Mouse (Mus musculus) embryonic facial prominence, embryonic 12.5 days (tissue): ENCODE results near the gene Ndfip2. TPM values are rescaled to one million over a fixed set of nuclear protein-coding genes. Genes with fewer than 3 reads are reported as not detected.

Source experiments
- ATAC-seq: fragments of 200-750 bp; cut with Nextera tagmentation; 2 replicates; pipeline ENCODE4 v1.8.0; 2017; ENCODE audit not compliant: insufficient number of reproducible peaks, insufficient read depth, low FRiP score, low TSS enrichment
- H3K27ac ChIP-seq: fragments of 300-500 bp; sonication (generic); 2 replicates; pipeline ENCODE4 v1.5.1; 2016; ENCODE audit warnings: mild to moderate bottlenecking
- H3K27me3 ChIP-seq: fragments of 300-500 bp; sonication (generic); 2 replicates; pipeline ENCODE4 v1.6.1; 2016; ENCODE audit warnings: mild to moderate bottlenecking, moderate library complexity
- H3K36me3 ChIP-seq: fragments of 300-500 bp; sonication (generic); 2 replicates; pipeline ENCODE4 v1.6.1; 2016; ENCODE audit warnings: mild to moderate bottlenecking
- H3K4me1 ChIP-seq: fragments of 300-500 bp; sonication (generic); 2 replicates; pipeline ENCODE4 v1.6.1; 2016
- H3K4me2 ChIP-seq: fragments of 300-500 bp; sonication (generic); replicated peaks from 2 replicates; pipeline ENCODE4 v1.6.1; 2016; ENCODE audit warnings: mild to moderate bottlenecking, moderate library complexity
- H3K4me3 ChIP-seq: fragments of 300-500 bp; sonication (generic); 2 replicates; pipeline ENCODE4 v1.5.1; 2016; ENCODE audit warnings: mild to moderate bottlenecking
- H3K9ac ChIP-seq: fragments of 300-500 bp; sonication (generic); 2 replicates; pipeline ENCODE4 v1.6.1; 2016; ENCODE audit warnings: mild to moderate bottlenecking, moderate library complexity
- H3K9me3 ChIP-seq: fragments of 300-500 bp; sonication (generic); 2 replicates; pipeline ENCODE4 v1.6.1; 2016; ENCODE audit warnings: mild to moderate bottlenecking, moderate library complexity
- WGBS: fragments of 180-500 bp; shearing (Covaris S2); methylation state at CpG from one replicate; pipeline ENCODE4 v1.1.7; 2016; 5-methylcytosine and 5-hydroxymethylcytosine counted together
- polyA plus RNA-seq: library from polyadenylated mRNA; unstranded; fragments of >200 nt; fragmentation: Nextera tagmentation; extraction: Ambion mirVana; gene quantifications from 2 replicates; pipeline ENCODE4 v1.2.1, GENCODE M21; 2016

Gene Ndfip2
- polyA plus RNA-seq, 1 experiment from 2014 or later: 61.9 TPM

- Histone ChIP-seq H3K4me2 (no peak overlapping the region), H3K4me3 (no peak overlapping the region), H3K27ac (no peak overlapping the region), H3K27me3 (no peaks in the 10 kb centered on the region), H3K36me3 (no peaks in the 10 kb centered on the region), H3K9me3 (no peaks in the 10 kb centered on the region), H3K9ac (no peak overlapping the region), H3K4me1 (no peaks in the 10 kb centered on the region)
- ATAC-seq: no peak
- 77% methylated on average over 3 of the region's 3 CpGs for WGBS
Observed at GRCm38 (mm10) chr14:105321712-105322111, 63.3 kb downstream of the Ndfip2 start.

DNA sequence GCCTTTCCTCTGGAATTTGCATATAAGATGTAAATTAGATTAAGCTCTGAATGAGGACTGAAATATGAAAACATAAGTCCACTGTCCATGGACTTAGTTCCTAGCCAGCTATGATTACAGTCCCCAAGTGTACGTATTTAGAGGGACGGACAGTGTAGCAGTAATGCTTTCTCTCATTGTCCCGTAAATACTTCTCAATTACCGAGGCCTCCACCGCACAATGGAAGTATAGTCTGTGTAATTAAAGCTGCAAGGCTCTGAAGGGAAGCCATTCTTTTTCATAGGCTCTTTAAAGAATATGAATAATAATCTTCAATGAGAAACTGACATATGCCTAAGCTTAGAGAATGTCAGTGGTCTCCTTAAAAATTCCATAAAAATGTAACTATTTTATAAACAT lies 64.5 kb downstream of the Ndfip2 start:
- WGBS: 67% methylated on average over 5 of the region's 5 CpGs
- Histone ChIP-seq H3K9me3 (no peaks in the 10 kb centered on the region), H3K4me3 (no peak overlapping the region)

DNA sequence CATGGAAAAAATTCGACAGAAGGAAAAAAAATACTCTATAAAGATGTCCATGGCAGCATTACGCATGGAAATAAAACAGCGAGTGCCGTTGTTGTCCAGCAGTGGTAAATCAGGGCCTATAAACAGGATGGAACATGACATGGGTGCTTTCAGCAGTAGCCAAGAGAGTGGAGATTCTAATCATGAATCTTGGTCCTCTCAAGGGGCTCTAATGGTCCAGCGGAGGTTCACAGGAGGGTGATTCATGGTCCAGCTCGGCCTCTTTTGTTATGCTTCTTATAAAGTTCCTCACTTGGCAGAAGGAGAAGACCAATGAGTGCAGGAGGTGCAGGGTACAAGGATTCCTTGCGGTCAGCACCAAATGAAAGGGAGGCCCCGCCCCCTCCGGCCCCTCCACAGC lies 65.1 kb downstream of the Ndfip2 start:
- Histone ChIP-seq H3K9me3 (no peaks in the 10 kb centered on the region), H3K4me1 (peaks cover 5% of the 10 kb centered on the region), H3K27me3 (no peaks in the 10 kb centered on the region), H3K9ac (no peak overlapping the region), H3K4me3 (no peak overlapping the region), H3K4me2 (no peak overlapping the region), H3K27ac (no peak overlapping the region), H3K36me3 (no peaks in the 10 kb centered on the region)
- ATAC-seq: no peak
- 80% methylated on average over 9 of the region's 9 CpGs for WGBS

More for the DNA sequence above, 64.5 kb downstream of the Ndfip2 start:
- ATAC-seq: no peak
- H3K4me1 ChIP-seq: no peaks in the 10 kb centered on the region
- H3K27ac ChIP-seq: no peak overlapping the region
- no peak overlapping the region for H3K9ac ChIP-seq
- no peak overlapping the region for H3K4me2 ChIP-seq
- no peaks in the 10 kb centered on the region for H3K27me3 ChIP-seq
- no peaks in the 10 kb centered on the region for H3K36me3 ChIP-seq

GRCm38 (mm10) chr14:105328397-105329302 lies 70.3 kb downstream of the Ndfip2 start:
- WGBS: 11% methylated on average over 13 of the region's 13 CpGs
- Histone ChIP-seq H3K27ac (peak overlapping the region; percentile 91), H3K4me3 (peak overlapping the region; percentile 18; the same call in 1 of the 2 replicates), H3K36me3 (no peaks in the 10 kb centered on the region), H3K4me1 (peaks cover 7% of the 10 kb centered on the region), H3K27me3 (no peaks in the 10 kb centered on the region), H3K9me3 (no peaks in the 10 kb centered on the region), H3K9ac (no peak overlapping the region), H3K4me2 (peak overlapping the region; percentile 43)
- ATAC-seq: peak; percentile 84

- ATAC-seq: no peak
- WGBS: 55% methylated on average over 16 of the region's 16 CpGs
- H3K4me1 ChIP-seq: peaks cover under 1% of the 10 kb centered on the region; the same call in 1 of the 2 replicates
- no peaks in the 10 kb centered on the region for H3K36me3 ChIP-seq
- peak overlapping the region; percentile 28 for H3K4me2 ChIP-seq
- H3K27me3 ChIP-seq: no peaks in the 10 kb centered on the region
- no peaks in the 10 kb centered on the region for H3K9me3 ChIP-seq
- no peak overlapping the region for H3K27ac ChIP-seq
- H3K4me3 ChIP-seq: no peak overlapping the region
- H3K9ac ChIP-seq: no peak overlapping the region
Observed at GRCm38 (mm10) chr14:105333475-105334094, 75.2 kb downstream of the Ndfip2 start.

DNA sequence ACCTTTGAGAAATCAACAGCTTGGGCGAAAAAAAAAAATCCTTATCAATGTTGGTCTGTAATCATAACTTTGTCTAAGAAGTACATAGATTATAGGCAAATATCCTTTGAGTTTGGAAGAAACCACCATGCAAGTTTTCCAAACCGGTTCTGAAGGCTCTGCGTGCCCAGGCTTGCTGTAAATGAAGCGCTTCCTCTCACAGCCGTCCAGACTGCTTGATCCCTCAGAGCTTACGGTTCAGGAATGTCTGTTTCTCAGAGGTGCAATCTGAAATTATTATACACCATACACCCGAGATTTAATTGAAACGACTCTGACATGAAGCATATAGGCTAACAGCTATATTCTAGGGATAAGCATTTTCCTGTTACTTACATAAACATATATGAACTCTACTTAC lies 83.4 kb downstream of the Ndfip2 start:
- no peak overlapping the region for H3K4me3 ChIP-seq
- no peaks in the 10 kb centered on the region for H3K36me3 ChIP-seq
- 62% methylated on average over 8 of the region's 8 CpGs for WGBS
- no peaks in the 10 kb centered on the region for H3K9me3 ChIP-seq
- no peak overlapping the region for H3K4me2 ChIP-seq
- H3K9ac ChIP-seq: no peak overlapping the region
- no peaks in the 10 kb centered on the region for H3K27me3 ChIP-seq
- no peaks in the 10 kb centered on the region for H3K4me1 ChIP-seq
- ATAC-seq: no peak
- no peak overlapping the region for H3K27ac ChIP-seq

- no peak overlapping the region for H3K27ac ChIP-seq
- H3K36me3 ChIP-seq: no peaks in the 10 kb centered on the region
- H3K9me3 ChIP-seq: no peaks in the 10 kb centered on the region
- no peak overlapping the region for H3K4me2 ChIP-seq
- WGBS: 26% methylated on average over 11 of the region's 11 CpGs
- no peaks in the 10 kb centered on the region; the same call in 1 of the 2 replicates for H3K4me1 ChIP-seq
- no peak overlapping the region for H3K4me3 ChIP-seq
- H3K27me3 ChIP-seq: no peaks in the 10 kb centered on the region
- ATAC-seq: no peak
- H3K9ac ChIP-seq: no peak overlapping the region
Observed at GRCm38 (mm10) chr14:105354121-105354520, 95.7 kb downstream of the Ndfip2 start.

Other genes with a start within 250 kb of the Ndfip2 start
- 51.0 and 51.1 TPM in 2 replicates for gene Rbm26, start 81.2 kb upstream of the Ndfip2 start, polyA plus RNA-seq